Mouse (Mus musculus) G1E (cell line): Measurements from ENCODE around the gene Apol11b.
A peak's percentile ranks its signal among the peaks of the same experiment; 100 is the strongest.
"Not testable (repeated sequence)": the region's sequence is repeated elsewhere in the genome, so short reads cannot be mapped to it uniquely, and the experiment has no call there.

Source experiments
- CTCF ChIP-seq: IDR thresholded peaks from 2 replicates; pipeline ENCODE4 v1.5.1; 2012; ENCODE audit warnings: low read depth, low read length, inconsistent platforms, mixed read lengths
- GATA2 ChIP-seq: IDR thresholded peaks from 2 replicates; pipeline ENCODE4 v1.6.1; 2012; ENCODE audit warnings: low read depth, low read length, inconsistent platforms, borderline replicate concordance
- POLR2AphosphoS5 ChIP-seq: IDR thresholded peaks from 2 replicates; pipeline ENCODE4 v1.6.1; 2012; ENCODE audit warnings: low read depth, low read length, inconsistent platforms; ENCODE audit not compliant: insufficient replicate concordance
- TAL1 ChIP-seq: conservative IDR thresholded peaks from 2 replicates; pipeline ENCODE4 v1.6.1; 2012; ENCODE audit warnings: low read depth, low read length, inconsistent platforms, mixed read lengths

DNA sequence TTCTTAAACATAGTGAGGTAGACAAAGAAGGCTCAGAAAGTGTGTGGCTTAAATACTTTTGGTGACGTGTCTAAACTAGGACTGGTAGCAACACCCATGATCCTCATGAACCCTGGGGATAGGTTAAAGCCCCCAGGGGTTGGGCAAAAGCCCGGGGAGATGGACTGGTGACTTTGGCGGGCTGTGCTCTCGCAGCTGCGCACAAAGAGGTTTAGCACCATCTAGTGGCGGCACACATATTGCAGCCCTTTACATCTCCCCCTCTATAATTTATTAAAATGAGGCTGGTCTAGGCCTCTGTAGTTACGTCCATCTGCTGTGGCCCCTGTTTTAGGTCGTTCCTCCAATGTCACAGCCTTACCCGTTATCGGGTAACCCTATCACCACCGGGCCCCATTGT is 40.9 kb upstream of the Apol11b start:
- not testable (repeated sequence) for TF ChIP-seq GATA2, TAL1, POLR2AphosphoS5
- TF ChIP-seq CTCF = peak; percentile 42; the same call in 1 of the 2 replicates
